Mouse (Mus musculus) lung, embryonic 16.5 days (tissue): ENCODE data around the gene Prkce. TPM values are rescaled to one million over a fixed set of nuclear protein-coding genes. Genes with fewer than 3 reads are reported as not detected.

ENCODE experiments used
- ATAC-seq: fragments of 200-750 bp; cut with Nextera tagmentation; 2 replicates; pipeline ENCODE4 v1.8.0; 2017; ENCODE audit warnings: low read depth, mild to moderate bottlenecking, moderate library complexity
- H3K27ac ChIP-seq: fragments of 300-500 bp; sonication (generic); 2 replicates; pipeline ENCODE4 v1.5.1; 2014; ENCODE audit warnings: mild to moderate bottlenecking, control low read depth, low read length
- H3K27me3 ChIP-seq: fragments of 300-500 bp; sonication (generic); 2 replicates; pipeline ENCODE4 v1.6.1; 2014; ENCODE audit warnings: low read depth, low read length, mixed read lengths; ENCODE audit not compliant: control insufficient read depth, insufficient read depth
- H3K36me3 ChIP-seq: fragments of 300-500 bp; sonication (generic); 2 replicates; pipeline ENCODE4 v1.6.1; 2014; ENCODE audit warnings: low read length; ENCODE audit not compliant: control insufficient read depth, insufficient read depth
- H3K4me1 ChIP-seq: fragments of 300-500 bp; sonication (generic); replicated peaks from 2 replicates; pipeline ENCODE4 v1.6.1; 2014; ENCODE audit warnings: low read length, mixed read lengths; ENCODE audit not compliant: control insufficient read depth, insufficient read depth
- H3K4me2 ChIP-seq: fragments of 300-500 bp; sonication (generic); 2 replicates; pipeline ENCODE4 v1.6.1; 2014; ENCODE audit warnings: low read depth, low read length, control low read depth
- H3K4me3 ChIP-seq: fragments of 300-500 bp; sonication (generic); 2 replicates; pipeline ENCODE4 v1.5.1; 2014; ENCODE audit warnings: mild to moderate bottlenecking, low read length, control low read depth
- H3K9ac ChIP-seq: fragments of 300-500 bp; sonication (generic); 2 replicates; pipeline ENCODE4 v1.6.1; 2014; ENCODE audit warnings: low read length, control low read depth
- H3K9me3 ChIP-seq: fragments of 300-500 bp; sonication (generic); 2 replicates; pipeline ENCODE4 v1.6.1; 2016; ENCODE audit warnings: low read length; ENCODE audit not compliant: control insufficient read depth
- WGBS: fragments of 180-500 bp; shearing (Covaris S2); extraction: QIAGEN DNeasy Blood & Tissue Kit; methylation state at CpG from one replicate; pipeline ENCODE4 v1.1.7; 2014; 5-methylcytosine and 5-hydroxymethylcytosine counted together
- polyA plus RNA-seq: library from polyadenylated mRNA; unstranded; fragments of >200 nt; fragmentation: Nextera tagmentation; extraction: Ambion mirVana; gene quantifications from 2 replicates; pipeline ENCODE4 v1.2.1, GENCODE M21; 2015

The Prkce gene
- polyA plus RNA-seq, 1 experiment from 2014 or later, result 4.9 TPM

DNA sequence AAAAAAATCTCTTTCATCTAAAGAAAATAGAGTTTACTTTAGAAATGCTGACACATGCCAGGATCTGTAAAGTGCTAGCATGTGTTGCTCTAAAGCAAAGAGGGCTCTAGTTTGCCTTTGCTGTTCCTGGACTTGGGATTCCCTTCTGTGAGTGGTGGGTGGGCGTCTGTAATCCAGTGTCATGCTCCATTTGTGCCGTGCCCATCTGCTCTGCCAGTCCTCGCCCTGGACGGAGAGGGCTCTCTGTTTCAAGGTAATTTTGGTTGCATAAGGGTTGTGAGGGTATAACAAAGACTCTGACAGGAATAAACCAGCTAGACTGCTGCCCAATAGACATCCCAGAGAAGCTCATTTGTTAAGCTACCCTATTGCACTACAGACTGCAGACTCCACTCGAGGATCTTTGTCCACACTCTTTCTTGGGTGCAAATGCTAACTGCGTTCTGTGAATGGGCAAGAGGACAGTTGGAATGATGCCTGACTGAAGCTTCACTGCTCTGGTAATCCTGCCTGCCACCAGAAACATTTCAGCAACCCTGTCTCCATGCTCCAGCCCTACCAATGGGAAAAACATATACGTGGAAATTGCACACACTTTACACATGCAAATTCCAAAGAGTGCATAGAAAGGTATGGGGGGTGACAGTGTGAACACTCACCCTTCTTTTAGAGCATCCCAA, 188.3 kb downstream of the Prkce start:
- 43% methylated on average over 7 of the region's 7 CpGs for WGBS
- H3K9ac ChIP-seq, result no peak overlapping the region
- H3K4me3 ChIP-seq, result no peak overlapping the region
- peaks cover 32% of the 10 kb centered on the region for H3K4me1 ChIP-seq
- H3K27ac ChIP-seq, result peak overlapping the region; percentile 76
- H3K9me3 ChIP-seq, result no peaks in the 10 kb centered on the region
- H3K36me3 ChIP-seq, result no peaks in the 10 kb centered on the region
- no peak for ATAC-seq
- H3K4me2 ChIP-seq, result no peak overlapping the region
- H3K27me3 ChIP-seq, result no peaks in the 10 kb centered on the region

DNA sequence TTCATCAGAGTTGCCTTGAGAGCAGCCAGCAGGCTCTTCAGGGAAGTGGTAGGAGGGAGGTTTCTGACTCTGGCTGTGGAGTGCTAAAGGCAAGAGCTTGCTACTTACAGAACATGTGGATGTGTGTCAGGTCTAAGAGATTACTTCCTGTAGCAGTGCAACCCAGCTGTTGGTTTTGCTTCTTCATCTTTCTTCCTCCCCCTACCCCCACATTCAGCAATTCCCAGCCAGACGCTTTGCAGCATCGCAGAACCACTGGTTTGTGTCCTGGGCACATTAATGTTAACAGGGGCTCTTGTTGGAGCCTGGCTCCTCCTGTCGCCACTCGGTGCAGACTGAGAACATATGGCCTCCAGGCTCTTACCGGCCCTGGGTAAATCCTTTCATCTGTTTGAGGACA, 190.8 kb downstream of the Prkce start:
- ATAC-seq, result no peak

DNA sequence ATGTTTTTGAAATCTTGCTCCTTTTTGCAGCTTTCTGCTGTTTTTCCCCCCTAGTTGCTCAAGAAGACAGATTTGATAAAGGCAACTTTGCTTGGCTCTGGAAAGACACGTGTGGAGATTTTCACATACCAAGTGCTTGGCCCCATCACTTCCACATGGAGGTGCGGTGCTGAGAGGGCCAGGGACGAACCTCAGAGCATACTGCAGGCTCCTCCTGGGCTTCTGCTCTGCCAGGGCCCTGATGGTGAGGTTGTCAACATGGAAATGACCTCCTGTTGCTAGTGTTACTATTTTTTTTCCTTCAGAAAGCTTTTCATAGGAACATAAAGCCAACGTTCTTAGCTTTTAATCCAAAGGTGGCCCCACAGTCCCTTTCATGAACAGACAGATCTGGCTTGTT, 191.3 kb downstream of the Prkce start:
- Histone ChIP-seq H3K4me1 (peaks cover 17% of the 10 kb centered on the region), H3K9ac (no peak overlapping the region), H3K4me3 (no peak overlapping the region), H3K9me3 (no peaks in the 10 kb centered on the region), H3K36me3 (no peaks in the 10 kb centered on the region), H3K27ac (no peak overlapping the region), H3K27me3 (no peaks in the 10 kb centered on the region), H3K4me2 (no peak overlapping the region)
- no peak for ATAC-seq
- WGBS, result 55% methylated on average over 4 of the region's 4 CpGs

More for the DNA sequence above, 190.8 kb downstream of the Prkce start:
- Histone ChIP-seq H3K9me3 (no peaks in the 10 kb centered on the region), H3K4me2 (no peak overlapping the region), H3K4me1 (peaks cover 20% of the 10 kb centered on the region), H3K9ac (no peak overlapping the region), H3K4me3 (no peak overlapping the region), H3K36me3 (no peaks in the 10 kb centered on the region), H3K27me3 (no peaks in the 10 kb centered on the region), H3K27ac (no peak overlapping the region)
- WGBS, result 45% methylated on average over 5 of the region's 5 CpGs

DNA sequence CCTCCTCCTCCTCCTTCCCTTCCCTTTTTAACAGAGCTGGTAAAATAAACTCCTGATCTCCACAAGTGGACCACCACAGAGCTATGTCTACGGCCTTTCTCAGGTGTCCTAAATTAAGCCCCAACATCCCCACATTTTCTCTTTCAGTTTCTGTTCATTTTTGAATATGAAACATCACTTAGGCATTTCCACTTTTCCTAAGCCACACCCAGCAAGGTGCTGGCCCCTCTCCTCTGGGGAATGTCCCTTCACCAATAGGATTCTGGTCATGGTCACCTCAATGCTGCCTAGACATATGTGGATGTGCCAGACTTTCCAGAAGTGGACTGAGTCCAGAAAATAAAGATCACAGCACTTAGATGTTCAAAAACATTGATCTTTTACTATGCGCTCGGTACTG, 193.3 kb downstream of the Prkce start:
- H3K27me3 ChIP-seq, result no peaks in the 10 kb centered on the region
- ATAC-seq, result no peak
- no peak overlapping the region for H3K9ac ChIP-seq
- H3K9me3 ChIP-seq, result no peaks in the 10 kb centered on the region
- WGBS, result 85% methylated on average over 3 of the region's 3 CpGs
- no peak overlapping the region for H3K4me2 ChIP-seq
- H3K27ac ChIP-seq, result no peak overlapping the region
- H3K36me3 ChIP-seq, result no peaks in the 10 kb centered on the region
- no peak overlapping the region for H3K4me3 ChIP-seq
- peaks cover 12% of the 10 kb centered on the region for H3K4me1 ChIP-seq

DNA sequence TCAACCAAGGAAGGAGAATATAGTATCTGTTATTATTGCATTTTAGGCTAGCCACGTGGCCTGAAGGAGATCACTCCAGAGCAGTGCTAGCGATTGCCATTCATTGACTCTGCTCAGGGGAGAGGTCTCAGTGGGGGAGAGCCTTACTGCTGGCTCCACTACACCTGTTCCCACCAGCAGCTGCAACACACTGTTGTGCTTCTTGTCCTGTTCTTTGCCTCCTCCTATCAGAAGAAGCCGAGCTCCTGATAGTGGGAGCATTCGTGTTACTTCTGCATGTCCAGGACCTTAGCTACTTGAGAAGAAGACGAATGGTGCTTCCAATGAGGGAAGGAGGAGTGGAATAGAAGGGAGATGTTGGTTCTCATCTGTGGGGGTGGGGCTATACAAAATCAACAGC, 195.8 kb downstream of the Prkce start:
- H3K4me2 ChIP-seq, result no peak overlapping the region
- H3K4me3 ChIP-seq, result no peak overlapping the region
- no peak overlapping the region for H3K27ac ChIP-seq
- WGBS, result 45% methylated on average over 5 of the region's 5 CpGs
- no peak overlapping the region for H3K9ac ChIP-seq
- H3K36me3 ChIP-seq, result no peaks in the 10 kb centered on the region
- ATAC-seq, result no peak
- H3K27me3 ChIP-seq, result no peaks in the 10 kb centered on the region
- H3K4me1 ChIP-seq, result peaks cover 6% of the 10 kb centered on the region; the same call in 1 of the 2 replicates
- no peaks in the 10 kb centered on the region for H3K9me3 ChIP-seq

DNA sequence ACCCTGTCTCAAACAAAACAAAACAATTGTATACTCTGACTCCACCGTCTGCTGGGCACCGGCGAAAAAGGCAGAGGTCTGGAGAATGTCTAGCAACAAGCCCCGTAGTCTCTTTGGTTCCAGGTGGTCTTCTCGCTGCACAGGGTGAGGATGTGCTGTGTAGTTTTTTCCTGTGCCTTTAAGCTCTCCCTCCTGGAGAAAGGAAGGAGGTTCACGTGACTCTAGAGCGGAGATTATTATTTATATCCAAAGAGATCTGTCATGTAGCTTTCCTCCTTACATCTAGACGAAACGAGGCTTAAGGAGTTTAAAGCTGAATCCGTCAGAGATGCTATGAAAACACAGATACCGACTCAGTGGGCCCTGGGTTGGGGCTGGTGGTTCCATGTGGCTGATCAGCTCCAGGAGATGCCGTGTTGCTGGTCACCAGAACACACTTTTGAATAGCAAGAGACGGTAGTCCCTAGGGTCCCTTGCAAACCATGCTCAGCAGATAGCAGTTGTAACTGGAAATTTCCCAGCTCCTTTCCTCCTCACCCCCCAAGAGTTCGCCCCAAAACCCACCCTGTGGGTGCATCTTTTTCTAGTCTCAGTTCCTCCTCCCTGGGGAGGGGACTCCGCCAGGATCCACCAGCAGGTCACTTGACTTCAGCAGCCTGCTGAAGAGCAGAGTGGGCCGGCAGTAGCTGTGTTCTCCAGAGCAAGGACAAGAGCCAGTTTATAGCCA, 196.9 kb downstream of the Prkce start:
- Histone ChIP-seq H3K4me1 (peaks cover 6% of the 10 kb centered on the region; the same call in 1 of the 2 replicates), H3K4me3 (no peak overlapping the region), H3K36me3 (no peaks in the 10 kb centered on the region), H3K27me3 (no peaks in the 10 kb centered on the region), H3K4me2 (no peak overlapping the region), H3K9ac (no peak overlapping the region), H3K9me3 (no peaks in the 10 kb centered on the region), H3K27ac (no peak overlapping the region)
- WGBS, result 48% methylated on average over 16 of the region's 16 CpGs
- 0 out of 2 replicates have a peak, but pooled peaks have one; percentile 23 for ATAC-seq

DNA sequence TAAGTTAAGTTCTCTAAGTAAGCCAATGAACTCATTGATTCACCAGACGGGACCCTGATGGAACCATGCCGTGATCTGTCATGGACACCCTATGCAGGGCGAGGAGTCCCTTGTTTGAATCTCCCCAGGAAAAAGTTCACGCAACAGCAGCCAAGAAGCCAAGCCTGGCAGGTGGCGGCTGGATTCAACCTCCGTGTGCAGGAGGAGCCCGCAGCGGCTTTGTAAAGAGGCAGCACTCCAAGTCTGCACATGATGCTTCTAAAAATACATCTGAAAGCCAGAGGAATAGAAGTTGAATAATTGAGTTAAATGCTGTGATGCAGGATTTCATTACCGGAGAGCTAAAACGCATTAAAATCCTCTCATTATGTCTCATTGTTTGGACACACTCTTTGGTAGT, 199.3 kb downstream of the Prkce start:
- no peaks in the 10 kb centered on the region for H3K9me3 ChIP-seq
- H3K4me3 ChIP-seq, result no peak overlapping the region
- no peak overlapping the region for H3K9ac ChIP-seq
- no peaks in the 10 kb centered on the region for H3K27me3 ChIP-seq
- no peaks in the 10 kb centered on the region for H3K36me3 ChIP-seq
- 73% methylated on average over 10 of the region's 10 CpGs for WGBS
- H3K27ac ChIP-seq, result no peak overlapping the region
- H3K4me1 ChIP-seq, result peaks cover 20% of the 10 kb centered on the region
- ATAC-seq, result no peak
- H3K4me2 ChIP-seq, result no peak overlapping the region

DNA sequence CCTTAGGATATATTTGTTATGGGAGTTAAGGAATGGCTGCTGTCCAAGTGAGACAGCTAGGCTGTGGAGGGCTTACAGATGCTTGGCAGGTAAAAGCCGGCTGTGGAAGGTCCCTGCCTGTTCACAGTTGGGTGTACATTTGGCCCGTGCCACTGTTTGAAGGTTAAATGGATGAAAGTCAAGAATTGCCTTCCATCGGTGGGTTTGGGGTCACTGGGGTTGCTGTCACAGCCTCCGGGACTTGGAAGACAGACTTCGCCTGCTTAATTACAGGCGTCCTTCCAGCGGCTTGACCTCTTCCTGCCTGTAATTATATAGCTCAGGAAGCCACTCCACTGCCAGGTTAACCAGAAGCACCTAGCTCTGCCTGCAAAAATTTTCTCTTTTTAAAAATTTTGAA, 200.1 kb downstream of the Prkce start:
- H3K27me3 ChIP-seq, result no peaks in the 10 kb centered on the region
- no peak overlapping the region for H3K4me3 ChIP-seq
- no peak overlapping the region for H3K9ac ChIP-seq
- H3K4me2 ChIP-seq, result no peak overlapping the region
- no peak overlapping the region for H3K27ac ChIP-seq
- no peak for ATAC-seq
- peaks cover 20% of the 10 kb centered on the region for H3K4me1 ChIP-seq
- no peaks in the 10 kb centered on the region for H3K9me3 ChIP-seq
- no peaks in the 10 kb centered on the region for H3K36me3 ChIP-seq
- 29% methylated on average over 7 of the region's 7 CpGs for WGBS

DNA sequence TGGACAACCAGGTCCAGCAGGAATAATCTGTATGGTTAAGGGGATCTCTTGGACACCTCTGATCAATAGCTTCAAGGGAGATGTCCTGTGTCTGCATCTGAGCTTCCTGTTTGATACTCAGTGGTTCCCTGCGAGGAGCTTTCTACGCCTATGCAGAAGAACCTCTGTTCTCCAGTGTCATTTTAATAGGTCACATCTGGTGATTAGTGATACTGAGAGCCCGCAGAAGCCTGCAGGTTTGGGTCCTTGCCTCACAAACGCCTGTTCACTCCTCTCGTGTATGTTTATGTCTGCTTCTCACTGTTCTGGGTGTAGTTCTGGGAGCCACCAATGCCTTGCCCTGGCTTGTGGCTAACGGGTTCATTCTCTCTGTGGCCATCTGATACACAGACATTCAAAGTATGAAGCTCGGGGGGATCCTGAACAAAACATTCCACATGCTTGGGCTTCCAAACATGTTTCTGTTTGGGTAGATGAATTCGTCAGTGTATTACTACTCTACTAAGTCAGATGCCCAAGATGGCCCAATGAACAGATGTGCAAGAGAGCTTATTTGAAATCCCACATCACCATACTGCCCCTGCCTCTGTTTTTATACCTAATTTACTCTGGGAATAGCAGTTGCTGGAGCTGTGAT, 202.6 kb downstream of the Prkce start:
- peaks cover 16% of the 10 kb centered on the region for H3K4me1 ChIP-seq
- 65% methylated on average over 8 of the region's 8 CpGs for WGBS
- no peak overlapping the region for H3K27ac ChIP-seq
- ATAC-seq, result no peak
- H3K4me3 ChIP-seq, result no peak overlapping the region
- H3K36me3 ChIP-seq, result no peaks in the 10 kb centered on the region
- H3K27me3 ChIP-seq, result no peaks in the 10 kb centered on the region
- no peak overlapping the region for H3K4me2 ChIP-seq
- H3K9me3 ChIP-seq, result no peaks in the 10 kb centered on the region
- H3K9ac ChIP-seq, result no peak overlapping the region
